Mouse (Mus musculus): ENCODE measurements around the gene Lrrc15. TPM values are rescaled to one million over a fixed set of nuclear protein-coding genes. Genes with fewer than 3 reads are reported as not detected.

Lrrc15 gene
- 0.01 and 0.02 TPM in 2 replicates for polyA plus RNA-seq (2012; rRNA removed)

GRCm38 (mm10) chr16:30282844-30283495 is at the start of gene Lrrc15:
Lrrc15 (minus strand) TSS chr16:30283256.

GRCm38 (mm10) chr16:30310647-30311046 is 27.6 kb upstream of the Lrrc15 start, which contains the start of gene Gp5:
Gp5 (minus strand) TSS chr16:30310779.

GRCm38 (mm10) chr16:30267359-30267758 is 15.7 kb downstream of the Lrrc15 start, which contains the start of gene Cpn2:
Cpn2 (minus strand) TSS chr16:30267499.

Other genes with a start within 250 kb of the Lrrc15 start
- 6.7 and 7.5 TPM in 2 replicates for gene Hes1, start 218.9 kb downstream of the Lrrc15 start, polyA plus RNA-seq (2012; rRNA removed)
- gene Cpn2, start 15.8 kb downstream of the Lrrc15 start, polyA plus RNA-seq (2012; rRNA removed): 4.8 and 5.2 TPM in 2 replicates
- gene Gp5, start 27.5 kb upstream of the Lrrc15 start, polyA plus RNA-seq (2012; rRNA removed): 8.1 and 9.4 TPM in 2 replicates
- 15.7 and 17.3 TPM in 2 replicates for gene Atp13a3, start 122.7 kb upstream of the Lrrc15 start, polyA plus RNA-seq (2012; rRNA removed)